Mouse (Mus musculus): ENCODE data around the gene Cerk. TPM values are rescaled to one million over a fixed set of nuclear protein-coding genes. Genes with fewer than 3 reads are reported as not detected.
"Not testable (repeated sequence)": the region's sequence is repeated elsewhere in the genome, so short reads cannot be mapped to it uniquely, and the experiment has no call there.

Gene Cerk
- polyA plus RNA-seq, 1 experiment from 2014 or later: 14.0 TPM

DNA sequence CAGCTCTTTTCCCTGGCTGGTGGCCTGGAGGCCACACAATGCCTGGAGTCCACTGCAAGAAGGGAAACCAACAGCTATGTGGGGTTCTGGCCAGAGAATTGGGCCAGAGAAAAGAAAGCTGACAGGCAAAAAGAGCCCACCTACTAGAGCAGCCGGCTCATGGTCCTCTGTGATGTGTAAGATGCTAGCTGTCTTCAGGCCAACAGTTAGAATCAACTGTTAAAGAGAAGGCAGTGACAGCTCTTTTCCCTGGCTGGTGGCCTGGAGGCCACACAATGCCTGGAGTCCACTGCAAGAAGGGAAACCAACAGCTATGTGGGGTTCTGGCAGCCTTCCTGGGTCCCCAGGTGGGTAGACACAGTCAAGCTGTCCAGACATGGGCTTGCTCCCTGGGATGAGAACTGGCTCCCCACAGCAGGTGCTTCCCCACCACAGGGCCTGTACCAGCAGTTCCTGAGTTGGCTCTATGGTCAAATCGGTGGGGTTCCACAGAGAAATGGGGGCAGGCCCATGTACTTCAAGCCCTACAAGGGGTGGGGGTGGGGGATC lies 8.2 kb downstream of the Cerk start:
- H3K9ac ChIP-seq; H3K27me3 ChIP-seq; H3K36me3 ChIP-seq; H3K4me3 ChIP-seq; H3K9me3 ChIP-seq; H3K4me2 ChIP-seq; H3K27ac ChIP-seq; ATAC-seq (ENCODE audit: insufficient number of reproducible peaks, insufficient read depth, low FRiP score, low TSS enrichment, low read depth): not testable (repeated sequence)
- WGBS: 89% methylated on average over 2 of the region's 2 CpGs
- peaks cover 28% of the 10 kb centered on the region for H3K4me1 ChIP-seq

- Histone ChIP-seq H3K4me1 (peaks cover 32% of the 10 kb centered on the region), H3K27me3 (no peaks in the 10 kb centered on the region), H3K27ac (no peak overlapping the region), H3K4me2 (no peak overlapping the region), H3K9me3 (no peaks in the 10 kb centered on the region), H3K4me3 (no peak overlapping the region), H3K9ac (no peak overlapping the region), H3K36me3 (no peaks in the 10 kb centered on the region)
- ATAC-seq (ENCODE audit: insufficient number of reproducible peaks, insufficient read depth, low FRiP score, low TSS enrichment, low read depth): no peak
- WGBS: 76% methylated on average over 21 of the region's 22 CpGs
These were observed 8.9 kb downstream of the Cerk start for GRCm38 (mm10) chr15:86176771-86177702.

DNA sequence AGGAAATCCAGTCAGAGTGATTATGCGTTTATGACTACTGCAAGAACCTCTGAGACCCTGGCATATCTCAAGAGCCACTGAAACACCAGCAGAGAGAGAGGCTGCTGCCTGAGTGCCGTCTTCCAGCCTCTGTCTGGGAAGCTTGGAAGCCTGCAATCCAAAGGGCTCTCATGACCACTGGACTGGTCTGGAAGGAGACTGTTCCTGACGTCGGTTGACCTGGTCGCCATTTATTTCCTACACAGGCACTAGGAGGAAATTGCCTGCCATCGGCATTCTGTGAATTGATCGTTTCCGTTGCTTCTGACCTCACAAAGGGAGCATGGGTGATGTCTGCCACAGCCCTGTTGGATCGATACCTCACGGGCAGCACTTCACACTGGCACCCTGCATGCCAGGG lies 9.8 kb downstream of the Cerk start:
- Histone ChIP-seq H3K27ac (no peak overlapping the region), H3K4me1 (peaks cover 34% of the 10 kb centered on the region), H3K9me3 (no peaks in the 10 kb centered on the region), H3K36me3 (no peaks in the 10 kb centered on the region), H3K4me3 (no peak overlapping the region), H3K27me3 (no peaks in the 10 kb centered on the region), H3K9ac (no peak overlapping the region), H3K4me2 (no peak overlapping the region)
- 81% methylated on average over 10 of the region's 10 CpGs for WGBS
- no peak for ATAC-seq (ENCODE audit: insufficient number of reproducible peaks, insufficient read depth, low FRiP score, low TSS enrichment, low read depth)

DNA sequence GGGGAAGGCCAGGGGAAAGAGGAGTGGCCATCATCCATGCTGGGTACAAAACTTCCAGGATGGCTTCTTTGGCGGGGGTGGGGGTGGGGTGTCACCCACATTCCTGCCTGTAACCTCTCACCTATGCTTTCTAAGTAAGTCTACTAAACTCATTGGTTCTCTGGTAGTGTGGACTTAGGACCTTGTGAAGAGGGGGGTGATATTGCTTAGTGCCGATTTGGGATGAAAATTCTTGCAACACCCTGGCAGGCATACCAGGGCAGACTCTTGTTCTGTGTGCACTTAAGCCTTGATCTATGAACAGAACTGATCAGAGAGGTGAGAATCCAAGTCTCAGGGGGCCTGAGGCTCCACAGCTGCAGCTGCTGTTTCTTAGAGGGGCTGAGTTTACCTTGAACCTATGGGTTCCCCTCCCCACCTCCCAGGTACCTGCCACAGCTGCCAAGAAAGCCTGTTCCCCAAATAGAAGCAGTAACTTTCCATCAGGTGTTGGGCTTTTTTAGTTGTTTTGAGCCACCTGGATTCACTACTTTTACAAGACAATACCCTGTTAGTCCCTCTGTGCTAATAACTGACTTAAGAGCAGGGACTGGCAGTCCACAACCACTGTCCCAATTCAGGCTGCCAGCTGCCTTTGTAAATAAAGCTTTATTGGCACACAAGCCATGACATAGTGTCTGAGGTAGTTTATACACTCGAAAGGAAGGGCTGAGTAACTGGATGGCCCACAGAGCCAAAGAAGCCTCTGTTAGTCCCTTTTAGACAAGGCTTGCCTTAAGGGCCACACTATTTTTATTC lies 10.5 kb downstream of the Cerk start:
- no peak for ATAC-seq (ENCODE audit: insufficient number of reproducible peaks, insufficient read depth, low FRiP score, low TSS enrichment, low read depth)

GRCm38 (mm10) chr15:86173136-86173985 lies 12.6 kb downstream of the Cerk start:
- Histone ChIP-seq H3K27me3 (no peaks in the 10 kb centered on the region), H3K27ac (peak overlapping the region; percentile 64), H3K4me2 (peak overlapping the region; percentile 31), H3K9ac (no peak overlapping the region), H3K9me3 (no peaks in the 10 kb centered on the region), H3K4me1 (peaks cover 55% of the 10 kb centered on the region), H3K4me3 (no peak overlapping the region), H3K36me3 (no peaks in the 10 kb centered on the region)
- ATAC-seq (ENCODE audit: insufficient number of reproducible peaks, insufficient read depth, low FRiP score, low TSS enrichment, low read depth): no peak
- WGBS: 20% methylated on average over 16 of the region's 16 CpGs

More for the DNA sequence above, 10.5 kb downstream of the Cerk start:
- H3K27me3 ChIP-seq: no peaks in the 10 kb centered on the region
- H3K9ac ChIP-seq: no peak overlapping the region
- H3K36me3 ChIP-seq: no peaks in the 10 kb centered on the region
- H3K27ac ChIP-seq: no peak overlapping the region
- no peak overlapping the region for H3K4me3 ChIP-seq
- H3K9me3 ChIP-seq: no peaks in the 10 kb centered on the region
- H3K4me1 ChIP-seq: peaks cover 36% of the 10 kb centered on the region
- H3K4me2 ChIP-seq: no peak overlapping the region
- 81% methylated on average over 3 of the region's 3 CpGs for WGBS

GRCm38 (mm10) chr15:86172526-86172925 lies 13.4 kb downstream of the Cerk start:
- H3K9me3 ChIP-seq: no peaks in the 10 kb centered on the region
- WGBS: 72% methylated on average over 6 of the region's 6 CpGs
- H3K36me3 ChIP-seq: no peaks in the 10 kb centered on the region
- peaks cover 58% of the 10 kb centered on the region for H3K4me1 ChIP-seq
- H3K27ac ChIP-seq: 0 out of 2 replicates have a peak overlapping the region, but pooled peaks have one; percentile 4
- H3K4me2 ChIP-seq: no peak overlapping the region
- H3K4me3 ChIP-seq: no peak overlapping the region
- H3K27me3 ChIP-seq: no peaks in the 10 kb centered on the region
- no peak overlapping the region for H3K9ac ChIP-seq
- ATAC-seq (ENCODE audit: insufficient number of reproducible peaks, insufficient read depth, low FRiP score, low TSS enrichment, low read depth): no peak

- Histone ChIP-seq H3K4me1 (peaks cover 58% of the 10 kb centered on the region), H3K36me3 (no peaks in the 10 kb centered on the region), H3K27me3 (no peaks in the 10 kb centered on the region), H3K9me3 (no peaks in the 10 kb centered on the region), H3K4me2 (no peak overlapping the region), H3K4me3 (no peak overlapping the region), H3K27ac (no peak overlapping the region), H3K9ac (no peak overlapping the region)
- WGBS: 47% methylated on average over 3 of the region's 3 CpGs
- no peak for ATAC-seq (ENCODE audit: insufficient number of reproducible peaks, insufficient read depth, low FRiP score, low TSS enrichment, low read depth)
These were observed 13.8 kb downstream of the Cerk start for GRCm38 (mm10) chr15:86172124-86172523.

DNA sequence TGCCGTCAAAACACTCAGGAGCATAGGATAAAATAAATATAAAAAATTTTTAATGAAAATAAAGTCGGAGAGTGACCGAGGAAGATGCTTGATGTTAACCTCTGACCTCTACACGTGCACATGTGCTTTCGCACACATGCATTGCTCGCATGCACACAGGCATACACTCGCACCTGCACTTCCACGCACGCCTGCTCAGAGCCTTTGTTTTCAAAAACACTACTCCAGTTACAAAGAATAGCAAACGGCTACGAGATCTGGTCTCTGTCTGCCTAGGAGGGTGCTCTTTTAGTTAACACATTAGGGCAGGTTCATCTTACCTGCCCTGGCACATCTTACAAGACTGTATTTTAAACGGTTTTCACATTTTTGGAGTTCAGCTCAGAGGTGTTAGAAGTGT lies 14.6 kb downstream of the Cerk start:
- H3K4me1 ChIP-seq: peaks cover 58% of the 10 kb centered on the region
- no peaks in the 10 kb centered on the region for H3K9me3 ChIP-seq
- no peak overlapping the region for H3K9ac ChIP-seq
- WGBS: 51% methylated on average over 12 of the region's 12 CpGs
- H3K27ac ChIP-seq: no peak overlapping the region
- H3K27me3 ChIP-seq: no peaks in the 10 kb centered on the region
- H3K4me2 ChIP-seq: no peak overlapping the region
- H3K36me3 ChIP-seq: no peaks in the 10 kb centered on the region
- no peak for ATAC-seq (ENCODE audit: insufficient number of reproducible peaks, insufficient read depth, low FRiP score, low TSS enrichment, low read depth)
- H3K4me3 ChIP-seq: no peak overlapping the region

DNA sequence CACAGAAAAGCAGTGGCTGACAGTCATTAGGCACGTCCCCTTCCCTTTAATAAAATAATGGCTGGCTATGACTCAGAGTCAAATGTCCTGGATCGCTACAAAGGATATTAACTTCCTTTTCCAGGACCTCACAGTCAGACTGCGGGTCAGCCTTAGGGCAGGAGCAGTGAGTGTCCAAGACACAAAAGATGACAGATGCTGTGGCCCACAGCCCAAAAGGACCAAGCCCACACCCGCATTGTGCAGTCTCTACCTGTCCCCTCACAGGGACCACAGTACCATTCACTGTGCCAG lies 16.2 kb downstream of the Cerk start:
- WGBS: 66% methylated on average over 4 of the region's 4 CpGs
- peaks cover 57% of the 10 kb centered on the region for H3K4me1 ChIP-seq

DNA sequence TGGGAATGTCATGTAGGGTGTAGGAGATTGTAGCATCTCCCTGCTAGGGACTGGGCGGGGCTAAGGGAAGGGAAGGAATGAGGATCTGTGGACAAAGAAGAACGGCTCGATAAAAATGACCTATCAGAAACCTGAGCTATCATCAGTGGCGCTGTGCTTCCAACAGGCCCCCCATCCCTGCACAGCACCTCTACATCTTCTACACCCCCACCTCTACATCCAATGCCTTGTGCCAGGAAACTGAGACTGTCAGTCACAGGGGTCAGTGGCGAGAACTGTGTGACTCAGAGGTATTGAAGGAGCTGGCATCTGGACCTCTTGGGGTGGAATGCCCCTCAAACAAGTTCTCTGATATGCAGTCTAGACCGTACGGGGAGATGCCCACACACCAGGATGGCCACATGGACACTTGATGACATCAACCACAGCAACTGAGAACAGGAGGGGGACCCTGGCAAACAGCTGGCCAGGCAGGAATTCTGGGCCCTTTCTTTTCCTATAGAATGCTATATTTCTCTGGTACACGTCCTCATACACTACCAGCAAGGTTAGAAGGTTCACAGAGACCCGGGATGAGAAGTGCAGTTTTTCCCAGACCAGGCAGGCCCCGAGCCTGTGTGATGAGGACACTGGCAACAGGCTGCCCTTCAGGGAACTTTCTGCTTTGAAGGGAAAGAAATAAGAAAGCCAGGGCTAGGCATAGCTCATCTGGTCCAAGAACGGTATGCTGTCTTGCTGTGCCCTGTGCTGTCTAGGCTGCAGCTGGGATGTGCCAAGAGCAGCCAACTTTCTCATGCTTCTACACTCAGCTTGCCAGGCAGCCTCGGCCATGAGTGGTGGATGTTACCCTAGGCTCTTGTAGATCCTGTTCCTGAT lies 16.8 kb downstream of the Cerk start:
- 0 out of 2 replicates have a peak overlapping the region, but pooled peaks have one; percentile 27 for H3K9ac ChIP-seq
- H3K27me3 ChIP-seq: no peaks in the 10 kb centered on the region
- no peak overlapping the region for H3K4me2 ChIP-seq
- H3K9me3 ChIP-seq: no peaks in the 10 kb centered on the region
- peaks cover 10% of the 10 kb centered on the region for H3K36me3 ChIP-seq
- H3K4me1 ChIP-seq: peaks cover 51% of the 10 kb centered on the region
- H3K4me3 ChIP-seq: no peak overlapping the region
- H3K27ac ChIP-seq: 0 out of 2 replicates have a peak overlapping the region, but pooled peaks have one; percentile 44
- 78% methylated on average over 12 of the region's 12 CpGs for WGBS
- no peak for ATAC-seq (ENCODE audit: insufficient number of reproducible peaks, insufficient read depth, low FRiP score, low TSS enrichment, low read depth)

More for the DNA sequence above, 16.2 kb downstream of the Cerk start:
- Histone ChIP-seq H3K9ac (0 out of 2 replicates have a peak overlapping the region, but pooled peaks have one; percentile 27), H3K27ac (no peak overlapping the region), H3K36me3 (peaks cover 5% of the 10 kb centered on the region), H3K4me3 (no peak overlapping the region), H3K9me3 (no peaks in the 10 kb centered on the region), H3K4me2 (no peak overlapping the region), H3K27me3 (no peaks in the 10 kb centered on the region)
- no peak for ATAC-seq (ENCODE audit: insufficient number of reproducible peaks, insufficient read depth, low FRiP score, low TSS enrichment, low read depth)
